Mouse (Mus musculus) erythroblast, adult 5-6 weeks (primary cell): ENCODE measurements around the gene Gm14435. TPM values are rescaled to one million over a fixed set of nuclear protein-coding genes. Genes with fewer than 3 reads are reported as not detected.
"Not testable (repeated sequence)": the region's sequence is repeated elsewhere in the genome, so short reads cannot be mapped to it uniquely, and the experiment has no call there.

Experiments used
- ATAC-seq: replicated peaks from 2 replicates; pipeline ENCODE4 v1.8.0; 2016; ENCODE audit warnings: moderate number of reproducible peaks, mild to moderate bottlenecking, moderate TSS enrichment, inconsistent platforms; ENCODE audit not compliant: poor library complexity, low FRiP score, severe bottlenecking
- total RNA-seq, 2 experiments: library from RNA; stranded (forward) in 1 of 2; stranded (reverse) in 1 of 2; fragments of 150-400 nt in 1 of 2; fragments of 200-764, 138-1000 nt in 1 of 2; gene quantifications; 2 replicates each; pipeline versions ENCODE4 v1.2.3 to v1.2.4; 2015 to 2017; ENCODE audit warnings: low replicate concordance in 2 of 2

Gm14435 gene
- not detected in 2 replicates for total RNA-seq (2015; ENCODE audit: low replicate concordance)
- not detected in 2 replicates for total RNA-seq (2017; ENCODE audit: low replicate concordance)

DNA sequence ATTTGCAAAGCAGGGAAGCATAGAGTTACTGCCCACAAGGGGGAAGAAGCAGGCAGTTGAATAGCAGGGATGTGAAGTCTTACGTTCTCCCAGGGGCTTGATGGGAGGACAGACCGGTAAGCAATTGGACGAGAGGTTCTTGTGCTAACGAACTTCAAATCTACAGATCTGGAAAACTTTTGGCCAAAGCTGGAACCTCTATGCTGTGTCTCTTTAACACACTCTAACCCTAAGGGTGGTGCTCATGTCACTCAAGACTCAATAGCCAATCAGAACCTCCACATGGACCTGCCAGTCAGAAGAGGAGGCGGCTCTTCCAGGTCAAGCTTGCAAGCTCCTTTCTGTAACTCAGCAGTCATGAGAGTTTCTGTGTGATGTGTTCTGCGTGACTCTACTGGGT is at the start of gene Gm14435:
Gm14435 (plus strand) TSS at position 301 of the 400 bp plus-strand sequence.
- ATAC-seq: not testable (repeated sequence)

Other genes starting within 250 kb of the Gm14435 start
- 0.42 and 2.1 TPM in 2 replicates for gene 2210418O10Rik, start 197.0 kb upstream of the Gm14435 start, total RNA-seq (2015; ENCODE audit: low replicate concordance)
- 2.1 and 3.0 TPM in 2 replicates for gene 2210418O10Rik, start 197.0 kb upstream of the Gm14435 start, total RNA-seq (2017; ENCODE audit: low replicate concordance)
- gene Gm11009, start 104.1 kb upstream of the Gm14435 start, total RNA-seq (2015; ENCODE audit: low replicate concordance): not detected in 2 replicates
- gene Gm11009, start 104.1 kb upstream of the Gm14435 start, total RNA-seq (2017; ENCODE audit: low replicate concordance): not detected in 2 replicates
- 4.8 TPM in 1 of 2 replicates, not detected in the other for gene Gm14434, start 63.2 kb downstream of the Gm14435 start, total RNA-seq (2015; ENCODE audit: low replicate concordance)
- 2.6 and 12.5 TPM in 2 replicates for gene Gm14434, start 63.2 kb downstream of the Gm14435 start, total RNA-seq (2017; ENCODE audit: low replicate concordance)
- gene Zfp967, start 97.5 kb downstream of the Gm14435 start, total RNA-seq (2015; ENCODE audit: low replicate concordance): not detected in 2 replicates
- gene Zfp967, start 97.5 kb downstream of the Gm14435 start, total RNA-seq (2017; ENCODE audit: low replicate concordance): not detected in 2 replicates
- 1.5 and 5.2 TPM in 2 replicates for gene Gm14308, start 212.8 kb downstream of the Gm14435 start, total RNA-seq (2015; ENCODE audit: low replicate concordance)
- 0.43 TPM in 1 of 2 replicates, not detected in the other for gene Gm14308, start 212.8 kb downstream of the Gm14435 start, total RNA-seq (2017; ENCODE audit: low replicate concordance)
- gene Zfp973, start 246.9 kb downstream of the Gm14435 start, total RNA-seq (2015; ENCODE audit: low replicate concordance): 0.58 and 1.5 TPM in 2 replicates
- not detected in 2 replicates for gene Zfp973, start 246.9 kb downstream of the Gm14435 start, total RNA-seq (2017; ENCODE audit: low replicate concordance)